Mouse (Mus musculus) limb, embryonic 14.5 days (tissue): ENCODE data around the gene Shld2. TPM values are rescaled to one million over a fixed set of nuclear protein-coding genes. Genes with fewer than 3 reads are reported as not detected.

Source experiments
- ATAC-seq: fragments of 200-750 bp; cut with Nextera tagmentation; 2 replicates; pipeline ENCODE4 v1.8.0; 2017; ENCODE audit warnings: low read depth, moderate number of reproducible peaks, moderate TSS enrichment; ENCODE audit not compliant: low FRiP score
- DNase-seq: peaks from one replicate; pipeline ENCODE4 v3.0.0-alpha.2; 2015; ENCODE audit warnings: low spot score
- H3K27ac ChIP-seq: fragments of 300-500 bp; sonication (generic); replicated peaks from 2 replicates; pipeline ENCODE4 v1.5.1; 2014; ENCODE audit warnings: low read depth, mild to moderate bottlenecking, low read length, moderate library complexity, mixed read lengths
- H3K27me3 ChIP-seq: fragments of 300-500 bp; sonication (generic); 2 replicates; pipeline ENCODE4 v1.6.1; 2014; ENCODE audit warnings: low read length, mixed read lengths; ENCODE audit not compliant: control insufficient read depth, insufficient read depth
- H3K36me3 ChIP-seq: fragments of 300-500 bp; sonication (generic); 2 replicates; pipeline ENCODE4 v1.6.1; 2014; ENCODE audit warnings: mild to moderate bottlenecking, low read length, moderate library complexity, mixed read lengths; ENCODE audit not compliant: control insufficient read depth, insufficient read depth
- H3K4me1 ChIP-seq: fragments of 300-500 bp; sonication (generic); 2 replicates; pipeline ENCODE4 v1.6.1; 2014; ENCODE audit warnings: antibody characterized with exemption, low read length, mixed read lengths; ENCODE audit not compliant: control insufficient read depth, insufficient read depth
- H3K4me2 ChIP-seq: fragments of 300-500 bp; sonication (generic); replicated peaks from 2 replicates; pipeline ENCODE4 v1.6.1; 2014; ENCODE audit warnings: low read depth, mild to moderate bottlenecking, low read length, moderate library complexity; ENCODE audit not compliant: severe bottlenecking
- H3K4me3 ChIP-seq: fragments of 300-500 bp; sonication (generic); replicated peaks from 2 replicates; pipeline ENCODE4 v1.5.1; 2014; ENCODE audit warnings: low read length
- H3K9ac ChIP-seq: fragments of 300-500 bp; sonication (generic); 2 replicates; pipeline ENCODE4 v1.6.1; 2014; ENCODE audit warnings: mild to moderate bottlenecking, low read depth, low read length, moderate library complexity; ENCODE audit not compliant: severe bottlenecking
- H3K9me3 ChIP-seq: fragments of 300-500 bp; sonication (generic); 2 replicates; pipeline ENCODE4 v1.6.1; 2016; ENCODE audit warnings: low read length; ENCODE audit not compliant: control insufficient read depth
- POLR2A ChIP-seq: fragments of 200-500 bp; IDR thresholded peaks from 2 replicates; pipeline ENCODE4 v1.8.0; 2012; ENCODE audit warnings: inconsistent platforms, mild to moderate bottlenecking, moderate library complexity, borderline replicate concordance; ENCODE audit not compliant: insufficient read depth, insufficient read length; ENCODE audit errors: extremely low read depth
- WGBS: fragments of 180-500 bp; shearing (Covaris S2); extraction: QIAGEN DNeasy Blood & Tissue Kit; methylation state at CpG from one replicate; pipeline ENCODE4 v1.1.7; 2014; 5-methylcytosine and 5-hydroxymethylcytosine counted together
- polyA plus RNA-seq, 2 experiments: library from polyadenylated mRNA; depleted of rRNA in 1 of 2; stranded (reverse) in 1 of 2; unstranded in 1 of 2; fragments of >200 nt; fragmentation: Nextera tagmentation in 1 of 2; extraction: Ambion mirVana in 1 of 2; gene quantifications; 2 replicates each; pipeline versions ENCODE4 v1.2.1 to v1.2.3; 2012 to 2014

Gene Shld2
- polyA plus RNA-seq, 2 experiments: 6.7 to 11.7 TPM

DNA sequence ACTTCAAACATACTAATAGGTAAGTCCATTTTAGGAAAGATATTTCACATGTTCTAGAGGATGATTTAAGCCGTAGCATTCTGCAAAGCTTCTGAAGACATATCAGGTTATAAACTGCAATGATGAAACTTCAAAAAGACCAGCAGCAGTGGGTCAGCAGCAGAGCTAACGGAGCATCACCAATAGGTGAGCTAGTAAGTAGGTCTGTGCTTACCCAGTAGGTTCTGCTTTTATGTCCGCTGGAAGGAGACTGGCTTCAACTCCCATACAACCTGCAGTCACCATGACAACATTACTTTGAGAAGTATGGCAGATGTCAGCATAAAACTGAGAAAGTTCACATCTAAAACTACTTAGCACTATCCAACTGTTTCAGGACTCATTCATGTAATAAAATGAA is 16.7 kb downstream of the Shld2 start:
- ATAC-seq (no peak), DNase-seq (no peak)
- no peaks in the 10 kb centered on the region for H3K9me3 ChIP-seq
- no peaks in the 10 kb centered on the region for H3K36me3 ChIP-seq
- no peak overlapping the region for H3K27ac ChIP-seq
- no peaks in the 10 kb centered on the region for H3K4me1 ChIP-seq
- no peak overlapping the region for H3K4me3 ChIP-seq
- no peaks in the 10 kb centered on the region for H3K27me3 ChIP-seq
- H3K4me2 ChIP-seq: no peak overlapping the region
- WGBS: 89% methylated on average over 3 of the region's 3 CpGs
- TF ChIP-seq POLR2A: no peak
- H3K9ac ChIP-seq: no peak overlapping the region

DNA sequence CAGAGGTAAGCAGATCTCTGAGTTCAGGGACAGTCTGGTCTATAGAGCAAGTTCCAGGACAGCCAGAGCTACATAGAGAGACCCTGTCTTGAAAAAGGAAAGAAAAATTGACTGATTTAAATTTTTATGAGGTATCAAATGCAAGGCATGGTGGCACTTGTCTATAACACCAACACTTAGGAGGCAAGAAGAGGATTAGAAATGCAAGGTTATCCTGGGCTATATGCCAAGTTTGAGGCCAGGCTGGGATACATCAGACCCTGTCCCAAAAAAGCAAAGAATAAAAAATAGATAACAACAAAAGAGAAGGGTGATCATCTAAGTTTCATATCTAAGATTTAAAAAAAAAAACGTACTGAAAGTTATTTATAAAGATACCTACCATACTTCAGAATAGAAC is 20.1 kb downstream of the Shld2 start:
- ATAC-seq (no peak), DNase-seq (no peak)
- H3K4me1 ChIP-seq: no peaks in the 10 kb centered on the region
- no peaks in the 10 kb centered on the region for H3K27me3 ChIP-seq
- no peaks in the 10 kb centered on the region for H3K36me3 ChIP-seq
- 60% methylated on average over 1 of the region's 1 CpGs for WGBS
- no peak overlapping the region for H3K27ac ChIP-seq
- no peak overlapping the region for H3K4me3 ChIP-seq
- H3K9me3 ChIP-seq: no peaks in the 10 kb centered on the region
- no peak overlapping the region for H3K9ac ChIP-seq
- no peak for TF ChIP-seq POLR2A
- H3K4me2 ChIP-seq: no peak overlapping the region

DNA sequence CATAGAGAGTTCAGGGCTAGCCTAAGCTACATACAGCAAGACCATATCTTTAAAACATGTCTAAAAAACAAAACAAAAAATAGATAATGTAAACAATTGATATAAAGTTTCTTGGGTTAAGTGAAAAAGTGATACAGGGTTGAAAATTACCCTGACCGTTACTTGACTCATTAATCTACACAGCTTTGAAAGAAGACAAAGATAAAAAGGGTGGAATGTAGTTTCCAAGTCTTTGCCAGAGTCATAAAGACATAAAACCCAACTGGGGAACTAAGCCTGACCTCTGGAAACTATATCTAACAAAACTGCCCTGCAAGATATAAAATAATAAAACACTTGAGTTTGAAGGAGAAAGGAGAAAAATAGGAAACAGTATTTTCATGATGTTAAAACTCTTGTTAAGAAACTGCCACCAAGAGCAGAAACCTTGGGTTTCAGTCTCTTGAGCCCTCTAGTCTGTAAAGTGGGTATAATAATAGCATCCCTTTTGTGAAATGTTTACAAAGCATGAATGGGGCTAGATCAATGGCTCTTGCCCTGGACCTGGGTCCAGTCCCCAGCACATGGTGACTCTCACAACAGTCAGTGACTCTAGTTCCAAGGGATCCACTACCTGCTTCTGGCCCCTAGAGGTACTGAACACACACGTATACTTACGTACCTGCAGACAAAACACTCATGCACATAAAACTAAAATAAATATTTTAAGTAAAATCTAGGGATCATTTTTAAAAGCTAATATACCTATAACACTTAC is 20.9 kb downstream of the Shld2 start:
- no peaks in the 10 kb centered on the region for H3K27me3 ChIP-seq
- ATAC-seq (no peak), DNase-seq (no peak)
- H3K36me3 ChIP-seq: no peaks in the 10 kb centered on the region
- H3K9ac ChIP-seq: no peak overlapping the region
- no peak overlapping the region for H3K4me3 ChIP-seq
- H3K27ac ChIP-seq: no peak overlapping the region
- no peaks in the 10 kb centered on the region for H3K9me3 ChIP-seq
- no peak overlapping the region for H3K4me2 ChIP-seq
- WGBS: 80% methylated on average over 3 of the region's 3 CpGs
- TF ChIP-seq POLR2A: no peak
- H3K4me1 ChIP-seq: no peaks in the 10 kb centered on the region

DNA sequence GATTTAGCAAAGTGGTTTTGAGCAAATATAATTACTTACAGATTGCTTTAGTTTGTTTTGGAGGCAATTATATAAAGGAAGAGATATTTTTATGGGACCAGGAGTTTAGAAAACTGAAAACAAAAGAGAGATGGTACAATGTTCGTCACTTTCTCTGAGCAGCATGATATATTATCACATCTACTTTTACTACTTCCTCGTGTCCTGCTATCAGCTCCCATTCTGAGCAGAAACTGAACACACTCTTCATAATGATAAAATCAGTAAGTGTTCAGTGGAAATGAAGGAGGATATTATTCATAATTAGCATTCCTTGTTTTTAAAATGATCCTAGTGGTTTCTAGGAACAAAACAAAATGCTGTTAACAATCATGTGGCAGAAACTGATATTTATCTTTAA is 21.9 kb downstream of the Shld2 start:
- no peak for TF ChIP-seq POLR2A
- Histone ChIP-seq H3K4me3 (no peak overlapping the region), H3K9me3 (no peaks in the 10 kb centered on the region), H3K27me3 (no peaks in the 10 kb centered on the region), H3K4me2 (no peak overlapping the region), H3K9ac (no peak overlapping the region), H3K27ac (no peak overlapping the region), H3K4me1 (no peaks in the 10 kb centered on the region), H3K36me3 (no peaks in the 10 kb centered on the region)
- no peak for ATAC-seq
- no peak for DNase-seq
- WGBS: 77% methylated on average over 2 of the region's 2 CpGs

DNA sequence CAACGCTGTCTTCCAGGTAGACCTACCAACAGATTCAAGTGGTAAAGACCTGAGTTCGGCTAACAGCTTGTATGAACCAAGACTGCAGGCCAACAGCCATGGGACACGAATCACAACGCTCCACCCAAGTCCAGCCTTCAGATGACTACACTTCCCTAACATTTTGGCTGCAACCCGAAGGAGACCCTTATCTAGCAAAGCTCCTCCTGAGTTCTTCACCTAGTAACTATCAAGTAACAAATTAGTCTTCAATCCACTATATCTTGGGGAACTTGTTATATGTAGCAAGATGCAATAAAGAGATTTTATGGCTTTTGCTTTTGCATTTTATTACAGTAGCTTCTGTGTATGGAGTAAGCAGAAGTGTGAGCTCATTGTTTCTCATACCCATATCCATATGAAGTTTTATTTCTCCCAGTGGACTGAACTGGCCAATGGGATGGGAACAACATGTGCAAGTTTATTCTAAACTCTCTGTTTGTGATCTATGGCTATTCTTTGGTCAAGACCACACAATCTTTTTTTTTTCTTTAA is 28.5 kb downstream of the Shld2 start:
- Histone ChIP-seq H3K4me3 (no peak overlapping the region), H3K4me1 (no peaks in the 10 kb centered on the region), H3K4me2 (no peak overlapping the region), H3K27me3 (no peaks in the 10 kb centered on the region), H3K27ac (no peak overlapping the region), H3K9ac (no peak overlapping the region), H3K36me3 (no peaks in the 10 kb centered on the region), H3K9me3 (no peaks in the 10 kb centered on the region)
- WGBS: 86% methylated on average over 5 of the region's 5 CpGs
- ATAC-seq (no peak), DNase-seq (no peak)
- TF ChIP-seq POLR2A: no peak
